Mouse (Mus musculus) G1E (cell line): ENCODE measurements around the gene Thsd4.

Experiments used
- CTCF ChIP-seq: IDR thresholded peaks from 2 replicates; pipeline ENCODE4 v1.5.1; 2012; ENCODE audit warnings: low read depth, low read length, inconsistent platforms, mixed read lengths
- GATA1 ChIP-seq: IDR thresholded peaks from 2 replicates; pipeline ENCODE4 v1.6.1; 2012; ENCODE audit warnings: borderline replicate concordance, low read length, inconsistent platforms, mixed read lengths

DNA sequence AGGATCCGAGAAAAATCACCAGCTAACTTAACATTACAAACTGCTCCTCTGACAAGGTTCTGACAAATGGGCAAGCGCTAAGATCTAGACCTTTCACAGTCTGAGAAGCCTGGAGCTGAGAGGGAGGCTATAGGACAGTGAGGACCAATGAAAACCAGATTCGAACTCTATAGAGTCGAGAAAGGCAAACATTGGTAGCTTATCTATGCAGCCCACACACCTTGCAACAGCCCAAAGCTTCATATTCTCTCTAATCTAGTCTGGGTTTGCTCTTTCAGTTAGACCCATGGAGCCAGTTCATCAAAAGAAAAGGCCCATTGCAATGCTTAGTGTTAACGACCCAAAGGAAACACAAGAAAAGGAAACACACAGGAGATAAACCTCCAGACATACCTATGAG, 252.0 kb downstream of the Thsd4 start:
- TF ChIP-seq CTCF (no peak), GATA1 (no peak)
